Mouse (Mus musculus): ENCODE data around the gene Ppp1r13b.

GRCm38 (mm10) chr12:111933032-111933704 lies 25.3 kb upstream of the Ppp1r13b start:
- peak; percentile 38 for TF ChIP-seq CTCF (IDR thresholded peaks at IDR 0.05; ENCODE audit: low read depth)
- TF ChIP-seq EP300 (optimal IDR thresholded peaks at IDR 0.05): no peak
